Mouse (Mus musculus) liver, postnatal 0 days (tissue): ENCODE data around the gene Dab1.

ENCODE experiments used
- CTCF ChIP-seq: sonication (generic); IDR thresholded peaks from 2 replicates; pipeline ENCODE4 v1.5.1; 2016; ENCODE audit warnings: antibody characterized with exemption, low read depth
- EP300 ChIP-seq: IDR thresholded peaks from 2 replicates; pipeline ENCODE4 v1.6.1; 2016; ENCODE audit warnings: antibody characterized with exemption, low read depth, mild to moderate bottlenecking

DNA sequence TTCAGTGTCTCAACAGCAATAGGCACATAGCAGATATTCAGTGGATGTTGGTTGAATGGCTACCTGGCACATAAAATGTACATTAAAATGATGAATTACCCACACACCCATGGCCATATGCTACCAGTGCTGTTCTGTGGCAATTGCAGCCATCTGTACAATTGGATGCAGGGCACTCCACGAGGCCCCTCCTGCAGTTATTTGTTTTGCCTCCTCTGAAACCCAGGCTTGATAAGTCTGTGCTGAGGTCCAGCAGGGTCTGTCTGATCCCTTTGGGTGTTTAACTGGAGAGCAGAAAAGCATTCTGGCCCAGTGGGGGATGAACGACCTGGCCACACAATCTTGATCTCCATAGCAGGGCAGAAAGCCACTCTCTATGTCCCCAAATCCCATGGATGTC is 796.3 kb downstream of the Dab1 start:
- TF ChIP-seq CTCF: no peak
- TF ChIP-seq EP300: no peak
